ENCODE assay signal across 8 mouse cellular contexts in genomic region chr11:97126645-97127468, GRCm38 (mm10). TPM values are rescaled to one million over a fixed set of nuclear protein-coding genes. Genes with fewer than 3 reads are reported as not detected.
DNase-seq lines count a peak whose midpoint lies in the region; ATAC-seq and TF ChIP-seq lines count a peak whose summit lies in the region.

No protein-coding gene starts in this region.

- peak overlapping the region; percentile 70; the same call in 1 of the 2 replicates for H3K9ac ChIP-seq in heart, embryonic 11.5 days (ENCODE audit: low read depth, low read length)
- peak overlapping the region; percentile 36 for H3K9ac ChIP-seq in kidney, embryonic 15.5 days

- H3K27me3 ChIP-seq in heart, embryonic 11.5 days (ENCODE audit: control insufficient read depth, insufficient read depth, low read length) = peaks cover 18% of the 10 kb centered on the region
- peaks cover 17% of the 10 kb centered on the region for H3K27me3 ChIP-seq in kidney, embryonic 15.5 days

- no peak for TF ChIP-seq CTCF in brain, embryonic 14.5 days (IDR thresholded peaks at IDR 0.05; ENCODE audit: borderline replicate concordance, extremely low read depth, insufficient read depth, insufficient read length)

- no peak overlapping the region for H3K27ac ChIP-seq in heart, embryonic 11.5 days (ENCODE audit: low read depth, low read length)
- H3K27ac ChIP-seq in kidney, embryonic 15.5 days = no peak overlapping the region

- DNase-seq in adrenal gland, adult (ENCODE audit: inconsistent age in 2 of 2, low spot score in 1 of 2) = peak; percentile 57 to 84
- no peak for DNase-seq in adrenal gland, adult 8-10 months
- peak; percentile 60 for DNase-seq in brain, embryonic 14.5 days (ENCODE audit: low read depth)
- DNase-seq in lung, postnatal 25 days (ENCODE audit: low spot score) = peak; percentile 68
- peak; percentile 69 to 80 for DNase-seq in spleen, adult 18-20 months
- no peak for DNase-seq in gastrocnemius, postnatal 36 days

- H3K4me3 ChIP-seq in heart, embryonic 11.5 days (ENCODE audit: low read depth, low read length) = peak overlapping the region; percentile 53
- H3K4me3 ChIP-seq in kidney, embryonic 15.5 days (replicated peaks) = peak overlapping the region; percentile 53

- TF ChIP-seq POLR2A in brain, embryonic 14.5 days (IDR thresholded peaks at IDR 0.05; ENCODE audit: borderline replicate concordance, extremely low read depth, insufficient read depth, insufficient read length, poor library complexity, severe bottlenecking) = no peak

- peak; percentile 40; the same call in 1 of the 2 replicates for ATAC-seq in heart, embryonic 11.5 days (replicated peaks; ENCODE audit: insufficient number of reproducible peaks, low FRiP score, low TSS enrichment)
- ATAC-seq in kidney, embryonic 15.5 days (replicated peaks; ENCODE audit: low FRiP score) = no peak; the same call in 1 of the 2 replicates

- H3K4me2 ChIP-seq in heart, embryonic 11.5 days = peak overlapping the region; percentile 89
- peak overlapping the region; percentile 94 for H3K4me2 ChIP-seq in kidney, embryonic 15.5 days

- H3K4me1 ChIP-seq in heart, embryonic 11.5 days (ENCODE audit: control insufficient read depth, insufficient read depth, low read length) = peaks cover 10% of the 10 kb centered on the region
- peaks cover 22% of the 10 kb centered on the region for H3K4me1 ChIP-seq in kidney, embryonic 15.5 days

- H3K36me3 ChIP-seq in heart, embryonic 11.5 days (ENCODE audit: control insufficient read depth, insufficient read depth, low read length) = no peaks in the 10 kb centered on the region
- H3K36me3 ChIP-seq in kidney, embryonic 15.5 days = no peaks in the 10 kb centered on the region

- intact Hi-C loops in gastrocnemius, postnatal 36 days (cut with DNase I) = no loop called here

- no peaks in the 10 kb centered on the region for H3K9me3 ChIP-seq in heart, embryonic 11.5 days (replicated peaks; ENCODE audit: control insufficient read depth, low read length)
- H3K9me3 ChIP-seq in kidney, embryonic 15.5 days (replicated peaks) = no peaks in the 10 kb centered on the region

- WGBS in heart, embryonic 11.5 days (ENCODE audit: insufficient replicate concordance) = 3% methylated on average over 32 of the region's 32 CpGs
- 2% methylated on average over 32 of the region's 32 CpGs for WGBS in kidney, embryonic 15.5 days

RNA-seq across cellular contexts. Expression of gene Tbx21, which starts 11.7 kb away (rescaled TPM):
- under 1 TPM; 0.31 to 0.51 (median 0.48) TPM for total RNA-seq in adrenal gland, adult 8-10 months (2022)
- 0.12 and 0.21 TPM in 2 replicates for polyA plus RNA-seq in brain, embryonic 14.5 days (2012; rRNA removed)
- polyA plus RNA-seq in heart, embryonic 11.5 days (2014; fragmentation: Nextera tagmentation; extraction: Ambion mirVana) = not detected in 2 replicates
- polyA plus RNA-seq in kidney, embryonic 15.5 days (2015; fragmentation: Nextera tagmentation; extraction: Ambion mirVana) = 0.14 and 0.27 TPM in 2 replicates
- under 1 TPM; 0.44 to 0.69 TPM for total RNA-seq in gastrocnemius, postnatal 36 days (2021)

RNA-seq across cellular contexts. Expression of gene Tbkbp1, which starts 24.4 kb away (rescaled TPM):
- 10 to 100 TPM in 3 of 4 experiments, 1 to 10 TPM in 1; 9.5 to 13.8 (median 11.6) TPM for total RNA-seq in adrenal gland, adult 8-10 months (2022)
- polyA plus RNA-seq in brain, embryonic 14.5 days (2012; rRNA removed) = 55.6 and 65.1 TPM in 2 replicates
- 5.7 and 6.8 TPM in 2 replicates for polyA plus RNA-seq in heart, embryonic 11.5 days (2014; fragmentation: Nextera tagmentation; extraction: Ambion mirVana)
- 5.5 and 5.8 TPM in 2 replicates for polyA plus RNA-seq in kidney, embryonic 15.5 days (2015; fragmentation: Nextera tagmentation; extraction: Ambion mirVana)
- 1 to 10 TPM; 5.9 to 6.6 TPM for total RNA-seq in gastrocnemius, postnatal 36 days (2021)

Comparison
In these comparisons a context has a peak if more than half of its experiments do, and no peak if none do; other contexts are left out.
1. DNase-seq: peak in adrenal gland, adult (2 of 2), brain, embryonic 14.5 days (single experiment), lung, postnatal 25 days (single experiment) and spleen, adult 18-20 months (2 of 2); none in adrenal gland, adult 8-10 months (single experiment) and gastrocnemius, postnatal 36 days (0 of 2).